Mouse (Mus musculus) liver, postnatal 0 days (tissue): Measurements from ENCODE around the gene Pou2f3. TPM values are rescaled to one million over a fixed set of nuclear protein-coding genes. Genes with fewer than 3 reads are reported as not detected.

Experiments
- ATAC-seq: fragments of 200-750 bp; cut with Nextera tagmentation; 2 replicates; pipeline ENCODE4 v1.8.0; 2017; ENCODE audit warnings: mild to moderate bottlenecking, moderate library complexity
- DNase-seq: peaks from one replicate; pipeline ENCODE4 v3.0.0-alpha.2; 2016
- H3K27ac ChIP-seq: fragments of 300-500 bp; sonication (generic); 2 replicates; pipeline ENCODE4 v1.5.1; 2014; ENCODE audit warnings: antibody characterized with exemption, moderate library complexity, mild to moderate bottlenecking, low read depth
- H3K27me3 ChIP-seq: fragments of 300-500 bp; sonication (generic); 2 replicates; pipeline ENCODE4 v1.6.1; 2014; ENCODE audit warnings: low read length, control low read depth, mixed read lengths; ENCODE audit not compliant: insufficient read depth
- H3K36me3 ChIP-seq: fragments of 300-500 bp; sonication (generic); replicated peaks from 2 replicates; pipeline ENCODE4 v1.6.1; 2014; ENCODE audit warnings: mild to moderate bottlenecking, control low read depth, low read length, moderate library complexity, mixed read lengths; ENCODE audit not compliant: insufficient read depth
- H3K4me1 ChIP-seq: fragments of 300-500 bp; sonication (generic); 2 replicates; pipeline ENCODE4 v1.6.1; 2014; ENCODE audit warnings: antibody characterized with exemption, mild to moderate bottlenecking, control low read depth; ENCODE audit not compliant: insufficient read depth
- H3K4me2 ChIP-seq: fragments of 300-500 bp; sonication (generic); 2 replicates; pipeline ENCODE4 v1.6.1; 2014; ENCODE audit warnings: low read depth, mild to moderate bottlenecking, low read length, moderate library complexity, mixed read lengths
- H3K4me3 ChIP-seq: fragments of 300-500 bp; sonication (generic); 2 replicates; pipeline ENCODE4 v1.5.1; 2014; ENCODE audit warnings: low read depth, low read length
- H3K9ac ChIP-seq: fragments of 300-500 bp; sonication (generic); replicated peaks from 2 replicates; pipeline ENCODE4 v1.6.1; 2014; ENCODE audit warnings: mild to moderate bottlenecking, moderate library complexity
- H3K9me3 ChIP-seq: fragments of 300-500 bp; sonication (generic); 2 replicates; pipeline ENCODE4 v1.6.1; 2016; ENCODE audit warnings: mild to moderate bottlenecking, control low read depth, low read length, mixed read lengths
- CTCF ChIP-seq: sonication (generic); IDR thresholded peaks from 2 replicates; pipeline ENCODE4 v1.5.1; 2016; ENCODE audit warnings: antibody characterized with exemption, low read depth
- EP300 ChIP-seq: IDR thresholded peaks from 2 replicates; pipeline ENCODE4 v1.6.1; 2016; ENCODE audit warnings: antibody characterized with exemption, low read depth, mild to moderate bottlenecking
- WGBS: fragments of 180-500 bp; shearing (Covaris S2); extraction: QIAGEN DNeasy Blood & Tissue Kit; methylation state at CpG from one replicate; pipeline ENCODE4 v1.1.7; 2014; ENCODE audit not compliant: insufficient replicate concordance; 5-methylcytosine and 5-hydroxymethylcytosine counted together
- polyA plus RNA-seq: library from polyadenylated mRNA; unstranded; fragments of >200 nt; fragmentation: Nextera tagmentation; extraction: Ambion mirVana; gene quantifications from 2 replicates; pipeline ENCODE4 v1.2.1, GENCODE M21; 2015

Pou2f3 gene
- polyA plus RNA-seq, 1 experiment from 2014 or later: 0.05 TPM

DNA sequence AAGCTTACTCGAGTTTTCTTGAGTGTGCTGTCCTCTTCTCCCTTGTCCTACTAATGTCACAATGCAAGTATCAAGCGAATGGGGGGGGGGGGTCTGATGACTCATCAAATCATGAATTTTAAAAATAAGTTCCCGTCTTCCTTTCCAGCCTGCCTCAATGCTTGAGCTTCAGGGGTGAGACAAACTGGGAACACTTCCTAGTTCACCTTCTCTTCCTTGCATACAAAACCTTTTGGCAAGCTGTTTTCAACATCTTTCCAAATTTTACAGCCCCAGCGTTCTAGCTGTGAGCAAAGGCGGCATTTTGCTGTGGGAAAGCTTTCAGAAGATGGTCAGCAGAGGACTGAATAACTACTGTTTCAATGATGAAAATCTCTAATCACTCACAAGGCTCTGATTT is 102.6 kb downstream of the Pou2f3 start:
- DNase-seq (no peak), ATAC-seq (no peak)
- TF ChIP-seq CTCF (no peak), EP300 (no peak)
- Histone ChIP-seq H3K9ac (no peak overlapping the region), H3K4me1 (peaks cover 8% of the 10 kb centered on the region), H3K27me3 (0 out of 2 replicates have a peak, but pooled peaks cover 2% of the 10 kb centered on the region), H3K36me3 (no peaks in the 10 kb centered on the region), H3K27ac (no peak overlapping the region; the same call in 1 of the 2 replicates), H3K9me3 (no peaks in the 10 kb centered on the region), H3K4me2 (0 out of 2 replicates have a peak overlapping the region, but pooled peaks have one; percentile 85), H3K4me3 (no peak overlapping the region)
- 50% methylated on average over 5 of the region's 5 CpGs for WGBS

DNA sequence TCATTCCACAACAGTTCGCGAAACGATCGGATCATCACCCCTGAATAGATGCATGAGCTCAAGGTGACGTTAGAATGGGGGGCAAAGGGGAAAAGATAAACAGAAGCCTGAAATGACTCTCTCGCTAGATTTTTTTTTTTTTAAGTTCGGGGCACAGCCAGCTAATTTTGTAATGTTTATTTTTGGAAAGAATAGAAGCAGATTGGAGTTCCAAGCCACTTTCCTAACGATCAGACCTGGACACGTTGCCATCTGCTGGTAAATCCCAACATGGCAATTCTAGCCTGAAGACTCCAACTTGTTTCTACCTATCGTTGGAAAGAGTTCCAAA is 103.0 kb downstream of the Pou2f3 start, which contains the start of gene Arhgef12:
TSS of gene Arhgef12 (minus strand) at position 53 of the 331 bp plus-strand sequence.
- 0 out of 2 replicates have a peak, but pooled peaks cover 2% of the 10 kb centered on the region for H3K27me3 ChIP-seq
- no peaks in the 10 kb centered on the region for H3K9me3 ChIP-seq
- H3K36me3 ChIP-seq: no peaks in the 10 kb centered on the region
- peak within 1 kb of the TSS; percentile 87 for H3K4me3 ChIP-seq
- peaks cover 9% of the 10 kb centered on the region for H3K4me1 ChIP-seq
- ATAC-seq: no peak
- peak within 1 kb of the TSS; percentile 85 for H3K4me2 ChIP-seq
- H3K9ac ChIP-seq: peak within 1 kb of the TSS; percentile 92
- no peak for DNase-seq
- 29% methylated on average over 10 of the region's 10 CpGs for WGBS
- peak within 1 kb of the TSS; percentile 98 for H3K27ac ChIP-seq
- TF ChIP-seq EP300: peak; percentile 25; the same call in 1 of the 2 replicates
- peak; percentile 70 for TF ChIP-seq CTCF

DNA sequence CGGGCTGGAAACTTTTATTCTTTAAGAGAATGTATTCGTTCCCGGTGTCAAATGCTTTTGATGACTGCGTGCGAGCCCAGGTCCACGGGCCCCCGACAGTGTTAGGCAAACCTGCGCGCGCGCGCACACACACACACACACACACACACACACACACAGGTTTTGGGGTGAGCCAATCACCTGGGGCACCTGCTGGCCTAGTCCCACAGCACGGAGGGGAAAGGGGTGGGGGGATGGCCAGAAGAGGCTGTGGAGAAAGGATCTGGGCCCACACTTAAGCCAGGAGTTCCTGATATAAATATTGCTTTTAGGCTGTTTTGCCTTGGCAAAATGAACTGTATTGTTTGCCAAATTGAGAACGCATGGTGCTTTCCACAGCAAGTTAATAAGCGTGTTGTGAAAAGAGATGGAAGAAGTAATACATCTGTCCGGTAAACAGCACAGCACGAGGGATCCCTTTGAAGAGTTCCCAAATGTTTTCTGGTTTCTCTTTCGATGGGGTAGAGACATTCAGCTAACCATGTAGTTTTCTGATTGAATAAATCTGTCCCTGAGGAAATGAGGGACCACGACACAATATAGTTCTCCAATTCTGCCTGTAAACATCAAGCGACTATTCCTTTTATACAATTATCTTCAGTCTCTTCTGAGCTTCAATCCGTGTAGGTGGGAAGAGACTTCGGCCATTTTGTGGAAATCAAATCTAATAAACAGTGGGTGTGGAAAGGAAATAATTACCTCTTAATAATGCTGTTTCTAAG is 103.6 kb downstream of the Pou2f3 start:
- H3K9ac ChIP-seq: peak overlapping the region; percentile 92
- WGBS: 16% methylated on average over 22 of the region's 22 CpGs
- peak; percentile 67 for DNase-seq

DNA sequence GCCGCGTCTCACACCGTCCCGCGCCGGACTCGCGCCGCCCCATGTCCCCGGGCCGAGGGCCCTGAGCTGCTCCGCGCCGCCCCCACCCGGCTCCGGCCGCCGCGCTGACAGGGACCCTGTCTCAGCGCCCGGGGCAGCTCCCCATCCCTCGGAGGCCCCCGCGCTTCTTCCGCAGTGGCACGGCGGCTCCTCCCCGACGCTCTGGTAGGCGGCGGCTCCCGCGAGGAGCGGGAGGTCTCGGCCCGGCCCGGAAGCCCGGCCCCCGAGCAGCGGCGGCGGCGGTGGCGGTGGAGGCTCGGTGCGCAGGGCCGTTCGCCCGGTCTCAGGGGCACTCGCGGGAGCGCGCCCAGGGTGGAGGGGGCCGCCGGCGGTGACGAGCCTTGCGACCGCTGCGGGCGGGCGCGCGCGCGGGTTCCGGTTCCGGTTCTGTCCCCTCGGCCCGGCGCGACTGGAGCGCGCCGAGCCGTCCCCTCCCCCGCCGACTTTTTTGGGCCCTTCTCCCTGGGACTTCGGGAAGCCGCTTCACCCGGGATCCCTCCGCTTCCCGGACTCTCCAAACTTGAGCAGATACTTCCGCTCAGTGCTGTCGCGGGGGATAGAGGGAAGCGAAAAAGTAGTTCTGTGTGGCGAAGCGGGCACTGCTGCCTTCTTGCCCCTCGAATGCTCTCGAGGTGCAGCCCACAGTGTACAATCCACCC is 104.4 kb downstream of the Pou2f3 start:
- 1% methylated on average over 78 of the region's 91 CpGs for WGBS
- Histone ChIP-seq H3K9ac (peak overlapping the region; percentile 92), H3K4me2 (peak overlapping the region; percentile 85), H3K9me3 (no peaks in the 10 kb centered on the region), H3K4me1 (peaks cover 16% of the 10 kb centered on the region), H3K27me3 (0 out of 2 replicates have a peak, but pooled peaks cover 2% of the 10 kb centered on the region), H3K4me3 (peak overlapping the region; percentile 87), H3K36me3 (no peaks in the 10 kb centered on the region), H3K27ac (peak overlapping the region; percentile 98)
- DNase-seq (peak; percentile 89), ATAC-seq (peak; percentile 75)
- TF ChIP-seq CTCF (no peak), EP300 (no peak)

More for the DNA sequence above, 103.6 kb downstream of the Pou2f3 start:
- H3K36me3 ChIP-seq: no peaks in the 10 kb centered on the region
- TF ChIP-seq CTCF (no peak), EP300 (no peak)
- peak overlapping the region; percentile 87 for H3K4me3 ChIP-seq
- ATAC-seq: peak; percentile 28; the same call in 1 of the 2 replicates
- H3K9me3 ChIP-seq: no peaks in the 10 kb centered on the region
- H3K4me1 ChIP-seq: peaks cover 13% of the 10 kb centered on the region
- H3K27ac ChIP-seq: peak overlapping the region; percentile 98
- H3K27me3 ChIP-seq: 0 out of 2 replicates have a peak, but pooled peaks cover 2% of the 10 kb centered on the region
- H3K4me2 ChIP-seq: peak overlapping the region; percentile 85

DNA sequence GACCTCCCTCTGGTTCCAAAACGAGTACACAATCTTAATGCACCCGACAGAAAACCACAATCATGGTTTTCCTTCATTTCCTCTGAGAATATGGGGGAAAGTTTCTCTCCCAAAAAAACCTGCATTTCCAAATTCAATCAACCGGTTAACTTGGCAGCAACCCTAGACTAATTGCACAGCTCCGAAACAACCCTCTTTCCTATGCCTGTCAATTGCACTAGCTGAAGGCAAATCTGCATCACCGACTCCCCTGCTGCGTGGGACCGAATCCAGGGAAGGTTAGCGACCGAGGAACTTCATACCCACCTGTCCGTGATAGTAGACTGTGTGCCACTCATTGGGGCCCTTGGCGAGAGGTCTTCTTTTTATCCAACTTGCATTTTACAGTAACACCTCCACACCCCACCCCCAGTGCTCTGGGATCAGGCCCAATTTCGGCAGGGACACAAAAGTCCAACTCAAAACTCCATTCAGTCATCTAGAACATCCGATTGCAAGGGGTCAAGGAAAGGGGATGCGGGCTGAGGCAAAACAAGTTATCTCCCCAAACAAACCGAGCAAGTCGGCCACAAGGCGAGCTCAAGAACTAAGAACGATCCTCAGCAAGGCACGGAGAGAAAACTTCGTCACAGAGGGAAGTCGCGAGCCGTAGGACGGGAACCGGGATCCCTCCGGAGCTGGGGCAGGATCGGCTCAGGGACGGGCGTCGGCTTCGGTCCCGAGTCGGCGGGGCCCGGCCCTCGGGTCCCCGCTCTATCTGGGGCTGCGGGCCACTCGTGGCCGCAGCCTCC is 105.1 kb downstream of the Pou2f3 start:
- 1% methylated on average over 36 of the region's 40 CpGs for WGBS
- ATAC-seq: no peak; the same call in 1 of the 2 replicates
- H3K4me1 ChIP-seq: peaks cover 17% of the 10 kb centered on the region
- DNase-seq: peak; percentile 63
- H3K4me3 ChIP-seq: peak overlapping the region; percentile 87
- H3K36me3 ChIP-seq: no peaks in the 10 kb centered on the region
- no peak for TF ChIP-seq EP300
- TF ChIP-seq CTCF: no peak
- H3K4me2 ChIP-seq: peak overlapping the region; percentile 85
- H3K27me3 ChIP-seq: 0 out of 2 replicates have a peak, but pooled peaks cover under 1% of the 10 kb centered on the region
- H3K9me3 ChIP-seq: no peaks in the 10 kb centered on the region
- H3K9ac ChIP-seq: peak overlapping the region; percentile 92
- H3K27ac ChIP-seq: peak overlapping the region; percentile 98
